Mouse (Mus musculus) midbrain, postnatal 0 days (tissue): ENCODE measurements around the gene Mars2. TPM values are rescaled to one million over a fixed set of nuclear protein-coding genes. Genes with fewer than 3 reads are reported as not detected.

Experiments
- ATAC-seq: fragments of 200-750 bp; cut with Nextera tagmentation; 2 replicates; pipeline ENCODE4 v1.8.0; 2017; ENCODE audit warnings: moderate number of reproducible peaks, mild to moderate bottlenecking, moderate TSS enrichment, moderate library complexity; ENCODE audit not compliant: low FRiP score
- DNase-seq: peaks from one replicate; pipeline ENCODE4 v3.0.0-alpha.2; 2015; ENCODE audit warnings: low spot score
- H3K27ac ChIP-seq: fragments of 300-500 bp; sonication (generic); 2 replicates; pipeline ENCODE4 v1.5.1; 2014; ENCODE audit warnings: low read depth, mild to moderate bottlenecking, low read length, mixed read lengths
- H3K27me3 ChIP-seq: fragments of 300-500 bp; sonication (generic); 2 replicates; pipeline ENCODE4 v1.6.1; 2014; ENCODE audit warnings: low read length, control low read depth, mixed read lengths; ENCODE audit not compliant: insufficient read depth
- H3K36me3 ChIP-seq: fragments of 300-500 bp; sonication (generic); 2 replicates; pipeline ENCODE4 v1.6.1; 2014; ENCODE audit warnings: low read length, control low read depth, mixed read lengths; ENCODE audit not compliant: insufficient read depth
- H3K4me1 ChIP-seq: fragments of 300-500 bp; sonication (generic); 2 replicates; pipeline ENCODE4 v1.6.1; 2014; ENCODE audit warnings: mild to moderate bottlenecking, control low read depth, antibody characterized with exemption, low read length, mixed read lengths; ENCODE audit not compliant: insufficient read depth
- H3K4me2 ChIP-seq: fragments of 300-500 bp; sonication (generic); 2 replicates; pipeline ENCODE4 v1.6.1; 2014; ENCODE audit warnings: low read depth, mild to moderate bottlenecking, low read length, mixed read lengths; ENCODE audit not compliant: poor library complexity, severe bottlenecking
- H3K4me3 ChIP-seq: fragments of 300-500 bp; sonication (generic); 2 replicates; pipeline ENCODE4 v1.5.1; 2014; ENCODE audit warnings: low read depth, mild to moderate bottlenecking, low read length, moderate library complexity
- H3K9ac ChIP-seq: fragments of 300-500 bp; sonication (generic); replicated peaks from 2 replicates; pipeline ENCODE4 v1.6.1; 2014; ENCODE audit warnings: mild to moderate bottlenecking, low read length, moderate library complexity, mixed read lengths; ENCODE audit not compliant: poor library complexity, severe bottlenecking
- H3K9me3 ChIP-seq: fragments of 300-500 bp; sonication (generic); 2 replicates; pipeline ENCODE4 v1.6.1; 2016; ENCODE audit warnings: low read length, control low read depth
- CTCF ChIP-seq: IDR thresholded peaks from 2 replicates; pipeline ENCODE4 v1.5.1; 2016; ENCODE audit warnings: antibody characterized with exemption, mild to moderate bottlenecking
- WGBS: fragments of 180-500 bp; shearing (Covaris S2); extraction: QIAGEN DNeasy Blood & Tissue Kit; methylation state at CpG from one replicate; pipeline ENCODE4 v1.1.7; 2014; 5-methylcytosine and 5-hydroxymethylcytosine counted together
- polyA plus RNA-seq: library from polyadenylated mRNA; unstranded; fragments of >200 nt; fragmentation: Nextera tagmentation; extraction: Ambion mirVana; gene quantifications from 2 replicates; pipeline ENCODE4 v1.2.1, GENCODE M21; 2015
- total RNA-seq: library from RNA; depleted of rRNA; stranded (reverse); fragments of >200 nt; gene quantifications from 2 replicates; pipeline ENCODE4 v1.2.3, GENCODE M21; 2014

Gene Mars2
- total and polyA plus RNA-seq, 2 experiments from 2014 or later = 2.5 to 11.6 TPM

GRCm38 (mm10) chr1:55208500-55209140 lies 28.4 kb upstream of the Mars2 start:
- H3K27me3 ChIP-seq = no peaks in the 10 kb centered on the region
- H3K4me3 ChIP-seq = no peak overlapping the region
- DNase-seq (no peak), ATAC-seq (no peak)
- H3K9ac ChIP-seq = no peak overlapping the region
- no peaks in the 10 kb centered on the region for H3K9me3 ChIP-seq
- no peaks in the 10 kb centered on the region for H3K4me1 ChIP-seq
- 78% methylated on average over 5 of the region's 5 CpGs for WGBS
- no peak overlapping the region for H3K27ac ChIP-seq
- H3K36me3 ChIP-seq = no peaks in the 10 kb centered on the region
- no peak overlapping the region for H3K4me2 ChIP-seq
- TF ChIP-seq CTCF = no peak

GRCm38 (mm10) chr1:55210202-55210965 lies 26.6 kb upstream of the Mars2 start:
- no peaks in the 10 kb centered on the region for H3K36me3 ChIP-seq
- no peaks in the 10 kb centered on the region for H3K9me3 ChIP-seq
- ATAC-seq (no peak), DNase-seq (no peak)
- no peak overlapping the region for H3K9ac ChIP-seq
- no peak overlapping the region for H3K4me3 ChIP-seq
- H3K27ac ChIP-seq = 0 out of 2 replicates have a peak overlapping the region, but pooled peaks have one; percentile 12
- H3K4me1 ChIP-seq = no peaks in the 10 kb centered on the region
- 51% methylated on average over 12 of the region's 12 CpGs for WGBS
- H3K27me3 ChIP-seq = no peaks in the 10 kb centered on the region
- H3K4me2 ChIP-seq = no peak overlapping the region
- no peak for TF ChIP-seq CTCF

- WGBS = 76% methylated on average over 8 of the region's 8 CpGs
- ATAC-seq = no peak
These were observed 25.9 kb upstream of the Mars2 start for GRCm38 (mm10) chr1:55211081-55211480.

GRCm38 (mm10) chr1:55212771-55213170 lies 24.2 kb upstream of the Mars2 start:
- WGBS = 83% methylated on average over 4 of the region's 4 CpGs

More at GRCm38 (mm10) chr1:55211081-55211480, 25.9 kb upstream of the Mars2 start:
- no peaks in the 10 kb centered on the region for H3K9me3 ChIP-seq
- TF ChIP-seq CTCF = no peak
- no peak overlapping the region for H3K4me3 ChIP-seq
- H3K36me3 ChIP-seq = no peaks in the 10 kb centered on the region
- no peak overlapping the region for H3K4me2 ChIP-seq
- no peaks in the 10 kb centered on the region for H3K4me1 ChIP-seq
- no peaks in the 10 kb centered on the region for H3K27me3 ChIP-seq
- DNase-seq = no peak
- 0 out of 2 replicates have a peak overlapping the region, but pooled peaks have one; percentile 12 for H3K27ac ChIP-seq
- H3K9ac ChIP-seq = no peak overlapping the region

GRCm38 (mm10) chr1:55213475-55213874 lies 23.5 kb upstream of the Mars2 start:
- no peak overlapping the region for H3K9ac ChIP-seq
- TF ChIP-seq CTCF = no peak
- no peaks in the 10 kb centered on the region for H3K36me3 ChIP-seq
- H3K9me3 ChIP-seq = no peaks in the 10 kb centered on the region
- no peak overlapping the region for H3K4me2 ChIP-seq
- H3K27ac ChIP-seq = no peak overlapping the region
- no peak overlapping the region for H3K4me3 ChIP-seq
- DNase-seq (no peak), ATAC-seq (no peak)
- no peaks in the 10 kb centered on the region for H3K27me3 ChIP-seq
- H3K4me1 ChIP-seq = no peaks in the 10 kb centered on the region
- 83% methylated on average over 6 of the region's 6 CpGs for WGBS

More at GRCm38 (mm10) chr1:55212771-55213170, 24.2 kb upstream of the Mars2 start:
- Histone ChIP-seq H3K9ac (no peak overlapping the region), H3K9me3 (no peaks in the 10 kb centered on the region), H3K27ac (no peak overlapping the region), H3K27me3 (no peaks in the 10 kb centered on the region), H3K4me1 (no peaks in the 10 kb centered on the region), H3K4me3 (no peak overlapping the region), H3K36me3 (no peaks in the 10 kb centered on the region), H3K4me2 (no peak overlapping the region)
- no peak for TF ChIP-seq CTCF
- DNase-seq = no peak
- ATAC-seq = no peak

GRCm38 (mm10) chr1:55213936-55214335 lies 23.0 kb upstream of the Mars2 start:
- WGBS = 92% methylated on average over 6 of the region's 6 CpGs

More at GRCm38 (mm10) chr1:55213936-55214335, 23.0 kb upstream of the Mars2 start:
- no peak for TF ChIP-seq CTCF
- Histone ChIP-seq H3K36me3 (no peaks in the 10 kb centered on the region), H3K4me1 (no peaks in the 10 kb centered on the region), H3K9ac (no peak overlapping the region), H3K4me2 (no peak overlapping the region), H3K27me3 (no peaks in the 10 kb centered on the region), H3K27ac (no peak overlapping the region), H3K4me3 (no peak overlapping the region), H3K9me3 (no peaks in the 10 kb centered on the region)
- no peak for ATAC-seq
- DNase-seq = no peak
